Mouse (Mus musculus) 416B (cell line): ENCODE results near the gene Pitpnm2.

Experiments
- DNase-seq: peaks from one replicate; pipeline ENCODE4 v3.0.0; 2011; ENCODE audit warnings: low read depth

Pitpnm2 gene

DNA sequence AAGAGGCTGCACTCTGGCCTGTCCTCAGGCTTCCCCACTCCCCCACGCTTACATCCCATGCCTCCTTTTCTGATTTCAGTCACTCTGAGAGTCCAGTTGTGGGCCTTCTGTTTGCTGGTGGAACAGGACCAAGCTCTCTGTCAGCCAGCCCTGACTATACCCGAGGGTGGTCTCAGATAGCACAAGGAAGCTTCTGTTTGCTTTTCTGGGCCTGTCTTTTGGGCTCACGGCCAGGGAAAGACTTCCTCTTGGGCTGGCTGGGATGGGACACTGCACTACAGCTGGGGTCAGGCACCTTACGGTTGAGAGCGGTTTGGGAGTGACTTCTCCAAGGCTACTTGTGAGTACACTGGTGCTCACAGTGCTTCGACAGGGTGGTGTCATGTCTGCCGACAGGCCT is 111.5 kb downstream of the Pitpnm2 start:
- DNase-seq, result no peak

DNA sequence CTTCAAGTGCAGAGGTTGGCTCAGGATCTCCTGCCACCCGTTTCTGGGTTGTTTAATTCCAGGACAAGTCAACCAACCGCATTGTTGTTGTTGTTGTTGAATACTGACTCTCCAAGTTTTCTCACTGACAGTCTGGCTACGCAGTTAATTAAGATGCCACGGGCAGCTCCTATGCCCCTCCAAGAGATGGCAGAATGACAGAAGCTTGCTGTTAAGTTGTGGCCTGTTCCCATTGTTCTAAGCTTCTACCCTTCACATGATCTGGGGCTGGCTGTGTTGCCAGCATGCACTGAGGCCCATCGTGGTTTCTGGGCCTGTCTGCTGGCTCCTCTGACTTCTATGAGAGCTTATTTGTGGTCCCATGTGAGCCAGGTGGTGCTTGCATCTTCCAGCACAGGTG is 115.3 kb downstream of the Pitpnm2 start:
- no peak for DNase-seq

- DNase-seq, result no peak
Measured at GRCm38 (mm10) chr5:124125093-124125492, 124.5 kb downstream of the Pitpnm2 start.

GRCm38 (mm10) chr5:124122357-124122756 is 127.2 kb downstream of the Pitpnm2 start:
- DNase-seq, result no peak

DNA sequence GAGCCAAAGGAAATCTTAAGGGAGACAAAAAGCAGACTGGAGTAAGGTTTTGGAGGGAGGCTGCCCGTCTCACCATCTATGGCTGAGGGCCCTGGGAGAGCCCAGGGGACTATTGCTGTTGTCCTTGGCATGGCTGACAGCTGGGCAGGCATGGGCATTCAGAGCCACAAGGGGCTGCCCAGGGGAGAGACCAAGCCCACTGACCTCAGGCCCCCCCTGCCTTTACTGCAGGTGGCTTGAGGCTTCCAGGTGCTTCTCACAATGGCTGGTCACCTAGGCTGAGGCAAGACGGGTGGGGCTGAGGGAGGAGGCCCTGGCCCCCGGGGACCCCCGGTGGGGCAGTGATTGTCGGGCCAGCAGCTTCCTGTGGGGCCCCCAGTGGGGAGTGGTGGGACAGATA is 130.4 kb downstream of the Pitpnm2 start:
- no peak for DNase-seq

GRCm38 (mm10) chr5:124115990-124116845 is 133.3 kb downstream of the Pitpnm2 start, which contains the start of gene Arl6ip4:
TSS of gene Arl6ip4 (plus strand) at chr5:124116089.
- peak; percentile 85 for DNase-seq

DNA sequence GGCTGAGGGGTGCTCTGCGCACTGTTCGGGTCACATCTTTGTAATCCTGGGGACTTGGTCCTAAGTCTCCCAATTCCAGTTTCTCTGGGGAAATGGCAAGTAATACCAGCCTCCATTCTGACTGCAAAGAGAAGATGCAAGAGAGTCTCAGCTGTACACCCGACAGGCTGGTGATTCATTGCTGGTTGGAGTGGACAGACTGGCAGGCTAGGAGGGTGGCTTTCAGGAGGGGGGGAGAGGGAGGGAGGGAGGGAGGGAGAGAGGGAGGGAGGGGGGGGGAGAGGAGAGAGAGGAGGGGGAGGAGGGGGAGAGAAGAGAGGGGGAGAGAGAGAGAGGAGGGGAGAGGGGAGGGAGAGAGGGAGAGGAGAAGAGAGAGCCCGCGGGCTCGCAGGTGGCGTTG is 134.0 kb downstream of the Pitpnm2 start:
- DNase-seq, result peak; percentile 73

DNA sequence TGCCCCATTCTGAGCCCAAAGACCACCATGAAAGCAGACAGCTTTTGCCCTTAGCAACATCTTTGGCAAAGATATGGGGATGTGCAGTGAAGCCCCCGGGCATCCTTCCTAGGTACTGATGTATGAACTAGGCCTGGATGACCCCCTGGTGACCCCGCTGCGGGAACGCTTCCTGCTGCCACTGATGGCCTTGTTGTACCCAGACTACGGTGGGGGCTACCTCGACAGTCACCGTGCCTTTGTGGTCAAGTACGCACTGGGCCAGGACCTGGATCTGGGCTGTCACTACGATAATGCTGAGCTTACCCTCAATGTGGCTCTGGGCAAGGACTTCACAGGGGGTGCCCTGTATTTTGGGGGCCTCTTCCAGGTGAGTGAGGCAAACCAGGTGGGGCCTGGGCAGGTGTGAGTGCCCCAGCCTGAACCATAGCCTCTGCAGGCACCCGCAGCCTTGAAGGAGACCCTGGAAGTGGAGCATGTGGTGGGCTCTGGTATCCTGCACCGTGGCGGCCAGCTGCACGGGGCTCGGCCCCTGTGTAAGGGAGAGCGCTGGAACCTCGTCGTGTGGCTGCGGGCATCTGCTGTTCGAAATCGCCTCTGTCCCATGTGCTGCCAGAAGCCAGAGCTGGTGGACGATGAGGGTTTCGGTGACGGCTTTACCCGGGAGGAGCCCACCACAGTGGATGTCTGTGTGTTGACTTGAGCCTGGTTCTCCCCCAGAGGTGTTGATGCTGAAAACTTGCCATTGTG is 135.1 kb downstream of the Pitpnm2 start:
- no peak for DNase-seq

- DNase-seq, result peak; percentile 85
Measured at GRCm38 (mm10) chr5:124113030-124113429, 136.5 kb downstream of the Pitpnm2 start.

GRCm38 (mm10) chr5:124112531-124112930 is 137.0 kb downstream of the Pitpnm2 start:
- DNase-seq, result peak; percentile 70

DNA sequence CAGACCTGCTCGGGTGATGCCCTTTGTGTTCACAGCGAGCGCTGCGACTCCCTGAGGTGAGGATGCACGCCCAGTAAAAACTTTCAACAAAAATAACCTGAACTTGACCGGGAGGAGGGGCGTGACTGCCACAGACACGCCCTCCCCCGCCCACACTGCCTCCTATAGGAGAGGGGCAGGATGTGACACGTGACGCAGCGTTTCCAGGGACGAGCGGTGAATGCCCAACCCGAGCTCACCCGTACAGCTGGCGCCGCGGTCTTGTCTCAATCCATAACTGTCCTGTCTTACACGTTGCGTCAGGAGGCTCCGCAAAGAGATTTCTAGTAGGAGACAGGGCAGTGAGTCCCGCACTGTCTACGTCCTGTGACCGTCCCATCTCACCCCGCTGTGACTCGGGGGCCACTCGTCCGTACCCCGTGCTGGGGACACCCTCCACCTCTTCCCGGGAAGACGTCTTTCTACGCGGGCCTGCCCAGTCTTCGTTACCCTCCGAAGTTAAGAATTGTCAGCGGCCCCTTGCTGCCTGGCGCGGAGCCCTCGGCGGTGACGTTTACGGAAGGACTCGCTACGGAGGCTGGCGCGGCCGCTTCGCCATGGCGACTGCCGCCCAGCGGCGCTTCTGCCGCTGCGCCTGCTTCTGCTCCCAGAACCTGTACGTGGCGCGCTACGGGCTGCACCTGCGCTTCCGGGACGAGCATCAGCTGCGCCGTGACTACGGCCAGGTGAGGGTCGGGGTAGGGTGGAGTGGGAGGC is 137.6 kb downstream of the Pitpnm2 start, which contains the start of gene Ogfod2:
Ogfod2 (plus strand) TSS at position 556 of the 756 bp plus-strand sequence.
- DNase-seq, result peak; percentile 99

- DNase-seq, result peak; percentile 82
Measured at GRCm38 (mm10) chr5:124111077-124111741, 138.4 kb downstream of the Pitpnm2 start.

- DNase-seq, result no peak
Measured at GRCm38 (mm10) chr5:124103552-124103951, 146.0 kb downstream of the Pitpnm2 start.

GRCm38 (mm10) chr5:124103020-124103419 is 146.5 kb downstream of the Pitpnm2 start:
- DNase-seq, result no peak

- DNase-seq, result no peak
Measured at GRCm38 (mm10) chr5:124102326-124102725, 147.2 kb downstream of the Pitpnm2 start.

GRCm38 (mm10) chr5:124100128-124101044 is 149.2 kb downstream of the Pitpnm2 start:
- no peak for DNase-seq

GRCm38 (mm10) chr5:124098923-124099322 is 150.6 kb downstream of the Pitpnm2 start:
- no peak for DNase-seq

DNA sequence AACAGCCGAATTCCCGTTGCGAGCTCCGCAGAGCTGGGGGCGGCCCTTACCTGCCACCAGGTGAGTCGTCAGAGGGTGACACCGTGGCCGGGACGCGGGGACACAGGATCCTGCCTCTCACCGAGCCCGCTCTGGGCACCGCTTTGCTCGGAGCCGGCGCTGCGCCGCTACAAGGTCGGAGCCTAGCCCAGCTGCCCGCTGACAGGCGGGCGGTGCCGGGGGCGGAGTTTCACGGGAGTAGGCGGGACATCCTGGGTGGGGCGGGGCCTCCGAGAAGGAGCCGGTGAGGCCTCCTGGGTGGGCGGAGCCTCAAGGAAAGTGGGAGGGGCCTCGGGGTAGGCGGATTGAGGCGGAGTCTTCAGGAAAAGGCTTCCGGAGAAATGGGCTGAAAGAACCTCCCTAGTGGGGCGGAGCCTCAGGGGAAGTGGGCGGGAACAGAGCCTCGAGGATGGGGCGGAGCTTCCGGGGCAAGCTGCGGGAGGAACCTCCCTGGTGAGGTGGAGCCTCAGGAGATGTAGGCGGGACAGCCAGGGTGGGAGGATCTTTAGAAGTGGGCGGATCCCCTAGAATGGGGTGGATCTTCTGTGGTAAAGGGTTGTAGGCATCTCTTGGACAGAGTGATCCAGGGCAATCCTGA is 153.8 kb downstream of the Pitpnm2 start, which contains the start of gene Abcb9:
Abcb9 (minus strand) TSS at position 203 of the 637 bp plus-strand sequence.
- peak; percentile 59 for DNase-seq

GRCm38 (mm10) chr5:124095077-124095581 is 154.4 kb downstream of the Pitpnm2 start:
- DNase-seq, result no peak
